Mouse (Mus musculus): ENCODE data around the gene Dclre1c. TPM values are rescaled to one million over a fixed set of nuclear protein-coding genes. Genes with fewer than 3 reads are reported as not detected.
A peak's percentile ranks its signal among the peaks of the same experiment; 100 is the strongest.

Dclre1c gene
- polyA plus RNA-seq, 1 experiment from 2014 or later = 11.0 TPM

GRCm38 (mm10) chr2:3493833-3494409, 70.0 kb downstream of the Dclre1c start:
- no peak for DNase-seq (ENCODE audit: low spot score)
- no peaks in the 10 kb centered on the region for H3K9me3 ChIP-seq (ENCODE audit: control insufficient read depth, low read length)
- H3K27me3 ChIP-seq (ENCODE audit: control insufficient read depth, insufficient read depth, low read length) = no peaks in the 10 kb centered on the region
- WGBS = 90% methylated on average over 3 of the region's 3 CpGs
- H3K36me3 ChIP-seq (ENCODE audit: control insufficient read depth, insufficient read depth, low read length) = no peaks in the 10 kb centered on the region
- no peak overlapping the region for H3K9ac ChIP-seq (ENCODE audit: low read depth, low read length)
- H3K27ac ChIP-seq (ENCODE audit: low read depth, low read length) = no peak overlapping the region
- H3K4me1 ChIP-seq (replicated peaks; ENCODE audit: control insufficient read depth, insufficient read depth, low read length) = no peaks in the 10 kb centered on the region
- no peak overlapping the region for H3K4me3 ChIP-seq (ENCODE audit: low read depth, low read length)
- no peak overlapping the region for H3K4me2 ChIP-seq (replicated peaks; ENCODE audit: low read depth, low read length)
- no peak for ATAC-seq (ENCODE audit: low FRiP score)

GRCm38 (mm10) chr2:3499543-3499942, 75.6 kb downstream of the Dclre1c start:
- ATAC-seq (ENCODE audit: low FRiP score) (no peak), DNase-seq (ENCODE audit: low spot score) (no peak)
- Histone ChIP-seq H3K4me3 (ENCODE audit: low read depth, low read length) (no peak overlapping the region), H3K4me2 (replicated peaks; ENCODE audit: low read depth, low read length) (no peak overlapping the region), H3K9me3 (ENCODE audit: control insufficient read depth, low read length) (no peaks in the 10 kb centered on the region), H3K9ac (ENCODE audit: low read depth, low read length) (no peak overlapping the region), H3K27ac (ENCODE audit: low read depth, low read length) (no peak overlapping the region), H3K4me1 (replicated peaks; ENCODE audit: control insufficient read depth, insufficient read depth, low read length) (no peaks in the 10 kb centered on the region), H3K36me3 (ENCODE audit: control insufficient read depth, insufficient read depth, low read length) (0 out of 2 replicates have a peak, but pooled peaks cover 3% of the 10 kb centered on the region), H3K27me3 (ENCODE audit: control insufficient read depth, insufficient read depth, low read length) (no peaks in the 10 kb centered on the region)
- 90% methylated on average over 6 of the region's 6 CpGs for WGBS

DNA sequence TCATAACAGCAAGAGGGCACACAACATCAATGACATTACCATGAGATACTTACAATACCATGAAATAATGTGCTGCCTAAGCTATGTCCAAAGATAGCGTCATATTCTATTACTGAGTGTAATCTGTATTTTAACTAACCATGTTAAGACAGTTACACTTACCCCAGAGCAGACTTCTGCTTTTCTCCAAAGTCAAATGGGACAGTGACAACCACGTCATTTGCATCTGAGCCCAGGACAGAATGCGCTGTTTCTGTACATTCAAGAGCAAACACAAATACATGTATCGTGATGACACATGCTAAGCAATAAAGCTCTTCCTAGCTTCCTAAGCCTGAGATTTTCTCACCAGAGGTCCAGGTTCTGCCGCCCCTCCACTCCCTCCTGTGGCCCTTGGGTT, 77.0 kb downstream of the Dclre1c start:
- Histone ChIP-seq H3K9ac (ENCODE audit: low read depth, low read length) (no peak overlapping the region), H3K4me3 (ENCODE audit: low read depth, low read length) (no peak overlapping the region), H3K36me3 (ENCODE audit: control insufficient read depth, insufficient read depth, low read length) (0 out of 2 replicates have a peak, but pooled peaks cover 3% of the 10 kb centered on the region), H3K4me2 (replicated peaks; ENCODE audit: low read depth, low read length) (no peak overlapping the region), H3K4me1 (replicated peaks; ENCODE audit: control insufficient read depth, insufficient read depth, low read length) (no peaks in the 10 kb centered on the region), H3K27me3 (ENCODE audit: control insufficient read depth, insufficient read depth, low read length) (no peaks in the 10 kb centered on the region), H3K9me3 (ENCODE audit: control insufficient read depth, low read length) (no peaks in the 10 kb centered on the region), H3K27ac (ENCODE audit: low read depth, low read length) (no peak overlapping the region)
- no peak for DNase-seq (ENCODE audit: low spot score)
- no peak for ATAC-seq (ENCODE audit: low FRiP score)
- 98% methylated on average over 5 of the region's 5 CpGs for WGBS

DNA sequence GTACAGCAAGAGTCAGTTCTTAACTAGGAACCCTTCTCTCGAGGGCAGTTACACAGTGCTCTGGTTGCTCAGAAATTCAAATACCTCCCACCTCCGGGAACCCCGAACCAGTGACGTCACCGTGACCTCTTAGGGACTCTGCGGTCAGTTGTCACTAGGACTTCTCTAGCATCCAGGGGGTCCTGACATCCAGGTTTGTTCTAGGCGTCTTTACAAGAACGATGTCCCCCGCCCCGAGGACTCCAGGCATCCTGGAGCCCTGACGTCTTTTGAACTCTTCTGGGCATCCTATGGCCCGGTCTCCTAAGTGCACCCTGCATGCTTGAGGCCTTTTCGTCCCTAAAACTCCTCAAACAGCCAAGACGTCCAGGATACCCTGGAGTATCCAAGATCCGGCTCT, 88.1 kb downstream of the Dclre1c start:
- H3K4me3 ChIP-seq (ENCODE audit: low read depth, low read length) = peak overlapping the region; percentile 83
- H3K4me1 ChIP-seq (replicated peaks; ENCODE audit: control insufficient read depth, insufficient read depth, low read length) = no peaks in the 10 kb centered on the region
- no peaks in the 10 kb centered on the region for H3K9me3 ChIP-seq (ENCODE audit: control insufficient read depth, low read length)
- no peak for ATAC-seq (ENCODE audit: low FRiP score)
- peak overlapping the region; percentile 70 for H3K27ac ChIP-seq (ENCODE audit: low read depth, low read length)
- H3K36me3 ChIP-seq (ENCODE audit: control insufficient read depth, insufficient read depth, low read length) = peaks cover 7% of the 10 kb centered on the region
- under 1% methylated on average over 15 of the region's 15 CpGs for WGBS
- H3K4me2 ChIP-seq (replicated peaks; ENCODE audit: low read depth, low read length) = peak overlapping the region; percentile 80
- peak overlapping the region; percentile 84 for H3K9ac ChIP-seq (ENCODE audit: low read depth, low read length)
- DNase-seq (ENCODE audit: low spot score) = peak; percentile 71
- H3K27me3 ChIP-seq (ENCODE audit: control insufficient read depth, insufficient read depth, low read length) = no peaks in the 10 kb centered on the region

DNA sequence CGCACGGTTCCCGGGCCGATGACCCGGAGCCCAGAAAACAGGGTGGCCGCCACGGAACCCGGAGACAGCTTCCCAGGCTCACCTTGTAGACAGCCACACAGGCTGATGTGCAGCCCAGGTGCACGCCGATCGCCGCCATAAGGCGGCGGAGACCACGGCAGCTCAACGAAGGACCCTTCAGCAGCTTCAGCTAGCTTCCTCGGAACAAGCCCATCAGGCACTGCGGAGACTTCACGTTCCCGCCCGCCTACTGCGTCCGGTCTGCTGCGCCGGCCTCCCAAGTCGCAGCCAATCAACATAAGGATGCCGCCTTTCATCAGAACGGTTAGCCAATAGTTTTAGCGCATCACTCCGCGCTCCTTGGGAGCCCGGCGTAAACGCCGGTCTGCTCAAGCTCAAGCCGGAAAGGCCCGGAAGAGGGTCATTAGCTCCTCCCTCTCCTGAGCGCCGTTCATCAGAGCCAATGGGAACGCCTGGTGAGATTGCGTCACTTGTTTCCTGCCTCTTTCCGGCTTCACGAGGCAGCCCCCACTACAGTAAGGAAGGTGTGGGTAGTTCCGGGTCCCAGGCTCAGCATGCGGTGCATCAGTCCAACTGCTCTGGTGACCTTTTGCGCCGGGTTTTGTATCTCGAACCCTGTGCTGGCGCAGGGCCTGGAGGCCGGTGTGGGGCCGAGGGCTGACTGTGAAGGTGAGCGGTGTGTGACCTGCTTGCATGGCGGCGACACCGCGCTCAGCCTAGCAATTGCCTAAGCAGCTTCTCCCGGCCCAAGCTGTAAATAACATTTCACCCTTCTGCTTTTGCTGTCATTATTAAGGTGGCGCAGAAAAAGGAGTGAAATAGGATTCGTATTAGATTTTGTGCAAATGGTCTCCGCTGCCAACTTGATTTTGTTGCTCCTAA, 88.9 kb downstream of the Dclre1c start, which contains the start of the genes Gm45902, Hspa14 and Cdnf:
TSS of gene Gm45902 (minus strand) at position 239 of the 903 bp plus-strand sequence.
TSS of gene Hspa14 (minus strand) at position 263 of the 903 bp plus-strand sequence.
TSS of gene Cdnf (plus strand) at position 479 of the 903 bp plus-strand sequence.
- Histone ChIP-seq H3K4me3 (ENCODE audit: low read depth, low read length) (peak within 1 kb of the TSS; percentile 83), H3K9me3 (ENCODE audit: control insufficient read depth, low read length) (no peaks in the 10 kb centered on the region), H3K36me3 (ENCODE audit: control insufficient read depth, insufficient read depth, low read length) (peaks cover 7% of the 10 kb centered on the region), H3K4me1 (replicated peaks; ENCODE audit: control insufficient read depth, insufficient read depth, low read length) (no peaks in the 10 kb centered on the region), H3K4me2 (replicated peaks; ENCODE audit: low read depth, low read length) (peak within 1 kb of the TSS; percentile 80), H3K27ac (ENCODE audit: low read depth, low read length) (peak within 1 kb of the TSS; percentile 70), H3K27me3 (ENCODE audit: control insufficient read depth, insufficient read depth, low read length) (no peaks in the 10 kb centered on the region), H3K9ac (ENCODE audit: low read depth, low read length) (peak within 1 kb of the TSS; percentile 84)
- ATAC-seq (ENCODE audit: low FRiP score) = peak; percentile 100
- whole genome bisulfite sequencing = under 1% methylated on average over 60 of the region's 60 CpGs
- peak; percentile 95 for DNase-seq (ENCODE audit: low spot score)

Other genes with a start within 250 kb of the Dclre1c start
- gene Nmt2, start 139.9 kb upstream of the Dclre1c start, polyA plus RNA-seq (2014; fragmentation: Nextera tagmentation; extraction: Ambion mirVana) = 64.2 and 76.5 TPM in 2 replicates
- 16.2 and 20.5 TPM in 2 replicates for gene Rpp38, start 91.5 kb upstream of the Dclre1c start, polyA plus RNA-seq (2014; fragmentation: Nextera tagmentation; extraction: Ambion mirVana)
- 0.36 and 0.52 TPM in 2 replicates for gene Acbd7, start 88.0 kb upstream of the Dclre1c start, polyA plus RNA-seq (2014; fragmentation: Nextera tagmentation; extraction: Ambion mirVana)
- gene Olah, start 26.9 kb upstream of the Dclre1c start, polyA plus RNA-seq (2014; fragmentation: Nextera tagmentation; extraction: Ambion mirVana) = 0.11 TPM in 1 of 2 replicates, not detected in the other
- gene Meig1, start 1.5 kb upstream of the Dclre1c start, polyA plus RNA-seq (2014; fragmentation: Nextera tagmentation; extraction: Ambion mirVana) = 5.3 and 7.7 TPM in 2 replicates
- 39.7 and 41.3 TPM in 2 replicates for gene Suv39h2, start 50.9 kb downstream of the Dclre1c start, polyA plus RNA-seq (2014; fragmentation: Nextera tagmentation; extraction: Ambion mirVana)
- 6.9 and 8.2 TPM in 2 replicates for gene Gm45902, start 88.7 kb downstream of the Dclre1c start, polyA plus RNA-seq (2014; fragmentation: Nextera tagmentation; extraction: Ambion mirVana)
- gene Hspa14, start 88.7 kb downstream of the Dclre1c start, polyA plus RNA-seq (2014; fragmentation: Nextera tagmentation; extraction: Ambion mirVana) = 108 and 111 TPM in 2 replicates
- 0.19 and 0.43 TPM in 2 replicates for gene Cdnf, start 88.9 kb downstream of the Dclre1c start, polyA plus RNA-seq (2014; fragmentation: Nextera tagmentation; extraction: Ambion mirVana)
- 65.8 and 70.9 TPM in 2 replicates for gene Fam107b, start 146.4 kb downstream of the Dclre1c start, polyA plus RNA-seq (2014; fragmentation: Nextera tagmentation; extraction: Ambion mirVana)